Mouse (Mus musculus) G1E (cell line): ENCODE measurements around the gene Ttc16. TPM values are rescaled to one million over a fixed set of nuclear protein-coding genes. Genes with fewer than 3 reads are reported as not detected.

Experiments used
- ATAC-seq: 2 replicates; pipeline ENCODE4 v1.8.0; 2016; ENCODE audit warnings: mild to moderate bottlenecking; ENCODE audit not compliant: insufficient number of reproducible peaks, poor library complexity, low FRiP score, severe bottlenecking; ENCODE audit errors: extremely low read depth
- DNase-seq: peaks from one replicate; pipeline ENCODE4 v3.0.0; 2012; ENCODE audit warnings: low spot score
- H3K27me3 ChIP-seq: 2 replicates; pipeline ENCODE4 v1.6.1; 2012; ENCODE audit warnings: mild to moderate bottlenecking, low read length, inconsistent platforms; ENCODE audit not compliant: insufficient read depth
- H3K36me3 ChIP-seq: replicated peaks from 2 replicates; pipeline ENCODE3; 2012; ENCODE audit warnings: mild to moderate bottlenecking, inconsistent platforms
- H3K4me1 ChIP-seq: 2 replicates; pipeline ENCODE4 v1.6.1; 2012; ENCODE audit warnings: low read depth, low read length, inconsistent platforms, mixed read lengths; ENCODE audit not compliant: insufficient read depth
- H3K4me3 ChIP-seq: 2 replicates; pipeline ENCODE4 v1.5.1; 2012; ENCODE audit warnings: low read depth, mild to moderate bottlenecking, inconsistent platforms, low read length, moderate library complexity, mixed read lengths
- H3K9me3 ChIP-seq: replicated peaks from 2 replicates; pipeline ENCODE4 v1.6.1; 2012; ENCODE audit warnings: inconsistent platforms
- CTCF ChIP-seq: IDR thresholded peaks from 2 replicates; pipeline ENCODE4 v1.5.1; 2012; ENCODE audit warnings: low read depth, low read length, inconsistent platforms, mixed read lengths
- GATA1 ChIP-seq: IDR thresholded peaks from 2 replicates; pipeline ENCODE4 v1.6.1; 2012; ENCODE audit warnings: borderline replicate concordance, low read length, inconsistent platforms, mixed read lengths
- GATA2 ChIP-seq: IDR thresholded peaks from 2 replicates; pipeline ENCODE4 v1.6.1; 2012; ENCODE audit warnings: low read depth, low read length, inconsistent platforms, borderline replicate concordance
- POLR2AphosphoS5 ChIP-seq: IDR thresholded peaks from 2 replicates; pipeline ENCODE4 v1.6.1; 2012; ENCODE audit warnings: low read depth, low read length, inconsistent platforms; ENCODE audit not compliant: insufficient replicate concordance
- TAL1 ChIP-seq: conservative IDR thresholded peaks from 2 replicates; pipeline ENCODE4 v1.6.1; 2012; ENCODE audit warnings: low read depth, low read length, inconsistent platforms, mixed read lengths
- polyA plus RNA-seq: library from polyadenylated mRNA; stranded (reverse); fragments of >175 nt; gene quantifications from 2 replicates; pipeline ENCODE4 v1.2.3, GENCODE M21; 2012
- total RNA-seq, 2 experiments: library from RNA; stranded (forward) in 1 of 2; stranded (reverse) in 1 of 2; fragments of 200-1000 nt in 1 of 2; fragments of >200 nt in 1 of 2; fragmentation: Nextera tagmentation in 1 of 2; gene quantifications; 2 replicates each; pipeline ENCODE4 v1.2.3; 2014 to 2017

Gene Ttc16
- total and polyA plus RNA-seq, 3 experiments = 0.15 to 0.38 TPM; not detected in 1

DNA sequence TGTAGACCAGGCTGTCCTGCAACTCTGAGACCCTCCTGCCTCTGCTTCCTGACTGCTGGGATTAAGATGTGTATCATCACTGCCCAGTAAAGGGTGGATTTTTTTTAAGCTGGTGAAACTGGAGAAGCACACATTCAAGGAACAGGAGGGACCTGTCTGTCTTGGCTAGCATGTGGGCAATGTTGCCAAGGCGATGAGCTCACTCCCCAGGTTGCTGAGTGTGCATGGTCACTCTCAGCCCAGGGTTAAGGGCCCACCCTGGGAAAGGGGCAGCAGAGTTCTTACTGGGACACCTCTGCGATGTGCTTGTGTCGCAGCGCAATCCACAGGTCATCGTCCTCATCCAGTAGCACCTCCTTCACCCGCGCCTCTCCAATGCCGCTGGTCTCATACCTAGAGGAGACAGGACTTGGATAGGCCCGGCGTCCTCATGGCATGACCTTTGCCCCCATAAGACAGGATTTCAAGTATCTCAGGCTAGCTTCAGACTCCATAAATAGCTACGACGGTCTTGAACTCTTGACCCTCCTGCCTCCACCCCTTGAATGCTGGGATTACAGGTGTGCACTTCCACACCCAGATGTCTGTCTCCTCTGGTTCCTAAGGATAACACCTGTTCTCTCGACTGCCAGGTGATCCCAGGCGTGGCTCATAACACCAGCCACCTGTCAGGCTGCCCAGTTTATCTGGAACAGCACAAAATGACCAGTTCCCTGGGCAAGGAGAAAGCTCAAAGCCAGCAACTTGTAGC is 33.6 kb upstream of the Ttc16 start:
- Histone ChIP-seq H3K4me1 (no peaks in the 10 kb centered on the region; the same call in 1 of the 2 replicates), H3K36me3 (peaks cover 46% of the 10 kb centered on the region), H3K4me3 (no peak overlapping the region), H3K27me3 (no peaks in the 10 kb centered on the region), H3K9me3 (no peaks in the 10 kb centered on the region)
- no peak for TF ChIP-seq GATA2
- TF ChIP-seq POLR2AphosphoS5 = no peak
- TF ChIP-seq GATA1 = no peak
- TF ChIP-seq CTCF = no peak
- TF ChIP-seq TAL1 = no peak
- ATAC-seq (no peak), DNase-seq (no peak)

DNA sequence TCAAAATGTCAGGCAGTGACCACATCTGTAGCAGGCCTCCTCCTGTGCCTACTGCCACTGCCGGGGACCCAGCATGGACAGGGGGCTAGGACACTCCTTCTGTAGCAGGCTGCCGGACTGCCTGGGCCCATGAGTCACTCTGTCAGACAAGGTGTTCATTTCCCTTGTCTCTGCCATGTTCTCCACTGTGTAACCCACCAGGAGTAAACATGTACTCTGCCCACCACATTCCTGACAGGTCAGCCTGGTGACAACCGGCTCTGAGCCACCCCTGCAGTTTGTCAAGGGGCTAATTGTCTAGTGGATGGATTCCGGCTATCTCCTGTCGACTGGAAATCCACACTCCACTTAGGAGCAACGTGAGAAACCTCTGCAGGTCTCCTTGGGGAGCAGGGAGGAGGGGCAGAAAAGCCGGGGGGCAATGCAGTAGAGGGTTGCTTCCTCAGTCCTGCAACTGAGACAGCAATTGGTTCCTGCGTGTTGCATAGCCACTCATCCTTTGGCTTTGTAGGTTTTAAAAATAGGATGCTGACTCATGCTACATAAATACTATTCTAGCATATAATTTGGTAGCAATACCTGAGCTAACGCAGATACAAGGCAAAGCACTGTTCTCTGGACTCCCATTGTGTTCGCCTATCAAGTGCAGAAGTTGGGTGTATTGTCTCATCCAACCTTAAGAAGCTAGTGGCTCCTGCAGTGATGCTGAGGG is 23.0 kb upstream of the Ttc16 start:
- Histone ChIP-seq H3K9me3 (no peaks in the 10 kb centered on the region), H3K4me3 (no peak overlapping the region), H3K4me1 (no peaks in the 10 kb centered on the region; the same call in 1 of the 2 replicates), H3K27me3 (no peaks in the 10 kb centered on the region), H3K36me3 (peaks cover 73% of the 10 kb centered on the region)
- no peak for TF ChIP-seq GATA1
- no peak for TF ChIP-seq CTCF
- no peak for TF ChIP-seq TAL1
- no peak for TF ChIP-seq POLR2AphosphoS5
- TF ChIP-seq GATA2 = no peak
- DNase-seq (no peak), ATAC-seq (no peak)

DNA sequence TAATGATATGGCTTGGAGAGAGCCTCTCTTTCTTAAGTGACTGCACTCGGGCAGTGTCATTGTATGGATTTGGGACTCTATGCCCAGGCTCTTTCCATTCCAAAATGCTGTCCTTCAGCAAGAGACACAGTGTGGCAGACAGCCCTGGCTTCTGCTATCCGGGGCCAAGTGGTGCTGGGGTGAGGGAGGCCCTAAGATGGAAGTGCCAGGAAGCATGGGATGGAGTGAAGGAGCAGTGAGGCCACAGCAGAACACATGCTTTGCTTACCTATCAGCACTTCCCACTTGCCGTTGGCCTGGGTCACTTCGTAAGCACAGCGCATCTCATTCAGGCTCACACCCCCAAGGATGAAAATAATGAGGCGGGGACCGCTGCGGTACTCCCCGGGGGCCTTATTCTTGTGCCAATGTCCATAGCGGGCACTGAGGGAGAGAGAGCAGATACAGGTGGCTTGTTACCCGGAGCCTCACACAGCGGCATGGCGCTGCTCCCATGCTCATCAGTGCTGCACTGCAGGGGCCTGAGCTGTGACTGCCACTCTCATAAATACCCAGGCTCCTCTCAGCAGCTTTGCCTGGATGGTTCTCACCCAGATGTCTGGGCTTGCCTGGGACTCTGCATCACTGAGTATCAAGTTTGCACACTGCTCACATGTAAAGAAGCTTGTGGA is 20.4 kb upstream of the Ttc16 start:
- Histone ChIP-seq H3K9me3 (no peaks in the 10 kb centered on the region), H3K4me3 (no peak overlapping the region), H3K27me3 (no peaks in the 10 kb centered on the region), H3K4me1 (no peaks in the 10 kb centered on the region; the same call in 1 of the 2 replicates), H3K36me3 (peaks cover 62% of the 10 kb centered on the region)
- TF ChIP-seq GATA1 (no peak), CTCF (no peak), TAL1 (no peak), GATA2 (no peak), POLR2AphosphoS5 (no peak)
- ATAC-seq (no peak), DNase-seq (no peak)

DNA sequence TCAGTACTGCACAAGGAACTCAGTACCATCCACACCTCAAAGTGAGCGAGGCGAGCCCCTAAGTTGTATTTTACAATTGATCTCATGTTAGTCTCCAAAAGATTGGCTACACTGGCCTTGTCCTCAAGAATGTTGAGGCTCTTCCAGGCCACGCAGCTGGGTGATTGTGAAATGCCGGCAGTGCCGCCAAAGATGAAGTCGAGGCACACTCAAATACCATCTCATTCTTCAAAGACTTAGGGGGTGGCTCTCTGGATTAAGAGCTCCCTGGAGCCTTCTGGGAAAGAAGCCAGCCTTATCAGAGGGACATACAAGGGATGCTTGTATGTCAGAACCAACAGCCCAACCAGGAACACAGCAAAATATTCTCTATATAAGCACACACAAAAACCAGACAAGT is 15.9 kb upstream of the Ttc16 start:
- DNase-seq (no peak), ATAC-seq (no peak)
- no peaks in the 10 kb centered on the region for H3K4me1 ChIP-seq
- H3K9me3 ChIP-seq = no peaks in the 10 kb centered on the region
- TF ChIP-seq CTCF (no peak), TAL1 (no peak), POLR2AphosphoS5 (no peak), GATA2 (no peak), GATA1 (no peak)
- no peaks in the 10 kb centered on the region for H3K27me3 ChIP-seq
- peaks cover 29% of the 10 kb centered on the region for H3K36me3 ChIP-seq
- no peak overlapping the region for H3K4me3 ChIP-seq

GRCm38 (mm10) chr2:32788581-32788980 is 13.1 kb upstream of the Ttc16 start:
- Histone ChIP-seq H3K4me3 (no peak overlapping the region), H3K9me3 (no peaks in the 10 kb centered on the region), H3K4me1 (no peaks in the 10 kb centered on the region), H3K27me3 (peaks cover 9% of the 10 kb centered on the region), H3K36me3 (peaks cover 6% of the 10 kb centered on the region)
- DNase-seq (no peak), ATAC-seq (no peak)
- no peak for TF ChIP-seq TAL1
- no peak for TF ChIP-seq GATA2
- no peak for TF ChIP-seq GATA1
- no peak for TF ChIP-seq CTCF
- TF ChIP-seq POLR2AphosphoS5 = no peak

DNA sequence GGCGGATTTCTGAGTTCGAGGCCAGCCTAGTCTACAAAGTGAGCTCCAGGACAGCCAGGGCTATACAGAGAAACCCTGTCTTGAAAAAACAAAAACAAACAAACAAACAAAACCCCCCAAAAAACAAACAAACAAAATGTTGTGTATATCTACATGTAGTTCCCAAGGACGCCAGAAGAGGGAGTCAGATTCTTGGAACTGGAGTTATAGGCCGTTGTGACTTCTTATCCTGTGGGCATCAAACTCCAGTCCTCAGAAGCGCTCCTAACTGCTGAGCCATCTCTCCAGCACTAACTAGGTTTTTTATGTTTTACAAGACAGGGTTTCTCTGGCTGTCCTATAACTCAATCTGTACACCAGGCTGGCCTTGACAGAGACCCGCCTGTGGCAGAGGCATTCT is 11.7 kb upstream of the Ttc16 start:
- TF ChIP-seq TAL1 (no peak), GATA2 (no peak), GATA1 (no peak), CTCF (0 out of 2 replicates have a peak, but pooled peaks have one; percentile 3), POLR2AphosphoS5 (no peak)
- no peak for DNase-seq
- no peak for ATAC-seq
- H3K9me3 ChIP-seq = no peaks in the 10 kb centered on the region
- H3K36me3 ChIP-seq = peaks cover 4% of the 10 kb centered on the region
- H3K4me3 ChIP-seq = no peak overlapping the region
- peaks cover 17% of the 10 kb centered on the region for H3K27me3 ChIP-seq
- H3K4me1 ChIP-seq = no peaks in the 10 kb centered on the region
